ENCODE assay signal across 26 mouse cellular contexts in genomic region chr10:78201182-78201581, GRCm38 (mm10). TPM values are rescaled to one million over a fixed set of nuclear protein-coding genes. Genes with fewer than 3 reads are reported as not detected.
A peak's percentile ranks its signal among the peaks of the same experiment; 100 is the strongest.
DNase-seq lines count a peak whose midpoint lies in the region; ATAC-seq and TF ChIP-seq lines count a peak whose summit lies in the region.
"Had no signal": no experiment of that assay in that cellular context is flagged by ENCODE, and none has a peak within 500 bp of the region (broad histone marks: within the 10 kb centered on the region; RNA-seq: fewer than 3 reads in every experiment).

No protein-coding gene starts in this region.

- no peak for TF ChIP-seq EP300 in liver, embryonic 14.5 days (IDR thresholded peaks at IDR 0.05; ENCODE audit: low read depth)

- no peaks in the 10 kb centered on the region for H3K27me3 ChIP-seq in liver, embryonic 14.5 days (ENCODE audit: control insufficient read depth, insufficient read depth, low read length)
- H3K27me3 ChIP-seq in liver, embryonic 11.5 days (replicated peaks; ENCODE audit: control insufficient read depth, insufficient read depth, low read length) = no peaks in the 10 kb centered on the region
- no peaks in the 10 kb centered on the region for H3K27me3 ChIP-seq in heart, embryonic 12.5 days (replicated peaks)
- H3K27me3 ChIP-seq: embryonic facial prominence, embryonic 12.5 days; embryonic facial prominence, embryonic 15.5 days; forebrain, embryonic 13.5 days; hindbrain, embryonic 12.5 days; hindbrain, embryonic 15.5 days had no signal

- no peak overlapping the region for H3K4me3 ChIP-seq in liver, embryonic 14.5 days (ENCODE audit: insufficient read depth in 1 of 2, low read depth in 2 of 2, low read length in 2 of 2)
- no peak overlapping the region for H3K4me3 ChIP-seq in liver, embryonic 11.5 days (ENCODE audit: low read depth, low read length)
- no peak overlapping the region for H3K4me3 ChIP-seq in heart, embryonic 12.5 days
- H3K4me3 ChIP-seq: embryonic facial prominence, embryonic 12.5 days; embryonic facial prominence, embryonic 15.5 days; erythroblast, embryonic 14.5 days; forebrain, embryonic 10.5 days; forebrain, embryonic 13.5 days; heart, adult 2 months; heart, embryonic 10.5 days; hindbrain, embryonic 12.5 days; hindbrain, embryonic 15.5 days had no signal

- H3K9ac ChIP-seq in liver, embryonic 14.5 days (replicated peaks) = no peak overlapping the region; the same call in 1 of the 2 replicates
- no peak overlapping the region for H3K9ac ChIP-seq in liver, embryonic 11.5 days (ENCODE audit: low read depth, low read length)
- no peak overlapping the region for H3K9ac ChIP-seq in heart, embryonic 12.5 days
- H3K9ac ChIP-seq: embryonic facial prominence, embryonic 12.5 days; embryonic facial prominence, embryonic 15.5 days; forebrain, embryonic 13.5 days; hindbrain, embryonic 12.5 days; hindbrain, embryonic 15.5 days had no signal

- peaks cover 77% of the 10 kb centered on the region for H3K36me3 ChIP-seq in liver, embryonic 14.5 days (replicated peaks; ENCODE audit: control insufficient read depth, insufficient read depth, low read depth)
- H3K36me3 ChIP-seq in liver, embryonic 11.5 days (ENCODE audit: control insufficient read depth, insufficient read depth, low read length) = peaks cover 42% of the 10 kb centered on the region
- peaks cover 100% of the 10 kb centered on the region for H3K36me3 ChIP-seq in heart, embryonic 12.5 days

- TF ChIP-seq CTCF in liver, embryonic 14.5 days (IDR thresholded peaks at IDR 0.05; ENCODE audit: low read depth) = no peak

- peak overlapping the region; percentile 25; the same call in 1 of the 2 replicates for H3K27ac ChIP-seq in liver, embryonic 14.5 days
- H3K27ac ChIP-seq in liver, embryonic 11.5 days (ENCODE audit: low read depth, low read length) = no peak overlapping the region
- H3K27ac ChIP-seq in heart, embryonic 12.5 days (ENCODE audit: poor library complexity, severe bottlenecking) = no peak overlapping the region
- H3K27ac ChIP-seq: embryonic facial prominence, embryonic 12.5 days; embryonic facial prominence, embryonic 15.5 days; forebrain, embryonic 10.5 days; forebrain, embryonic 13.5 days; heart, adult 2 months; heart, embryonic 10.5 days; hindbrain, embryonic 12.5 days; hindbrain, embryonic 15.5 days had no signal

- DNase-seq in liver, embryonic 14.5 days (ENCODE audit: low read depth in 3 of 3, low spot score in 3 of 3) = peak in 1 of 3 experiments; percentile 24
- no peak for DNase-seq in liver, embryonic 11.5 days (ENCODE audit: low spot score)
- DNase-seq in right cerebral cortex, postnatal 4 days = no peak
- DNase-seq in thymus, postnatal 0 days (ENCODE audit: low spot score) = no peak
- DNase-seq: adrenal gland, adult 8-10 months; adrenal gland, postnatal 25 days; cerebellum, adult 18-20 months; cerebellum, adult 9-10 months; cerebellum, postnatal 14 days; gastrocnemius, postnatal 10 days; gastrocnemius, postnatal 36 days; heart, adult 2 months had no signal

- WGBS in liver, embryonic 14.5 days (ENCODE audit: insufficient replicate concordance) = 42% methylated on average over 4 of the region's 4 CpGs
- 68% methylated on average over 4 of the region's 4 CpGs for WGBS in liver, embryonic 11.5 days
- 66% methylated on average over 4 of the region's 4 CpGs for WGBS in heart, embryonic 12.5 days

- peaks cover 5 to 7% of the 10 kb centered on the region in 2 experiments for H3K4me1 ChIP-seq in liver, embryonic 14.5 days (replicated peaks; ENCODE audit: control insufficient read depth in 2 of 2, insufficient read depth in 2 of 2, low read length in 1 of 2)
- H3K4me1 ChIP-seq in liver, embryonic 11.5 days (replicated peaks; ENCODE audit: control insufficient read depth, insufficient read depth, low read length) = no peaks in the 10 kb centered on the region
- H3K4me1 ChIP-seq in heart, embryonic 12.5 days (replicated peaks) = no peaks in the 10 kb centered on the region
- H3K4me1 ChIP-seq: embryonic facial prominence, embryonic 12.5 days; embryonic facial prominence, embryonic 15.5 days; forebrain, embryonic 10.5 days; forebrain, embryonic 13.5 days; heart, embryonic 10.5 days; hindbrain, embryonic 12.5 days; hindbrain, embryonic 15.5 days had no signal

- no peaks in the 10 kb centered on the region for H3K9me3 ChIP-seq in liver, embryonic 14.5 days (ENCODE audit: control insufficient read depth, low read length)
- no peaks in the 10 kb centered on the region for H3K9me3 ChIP-seq in liver, embryonic 11.5 days (ENCODE audit: control insufficient read depth, low read length)
- H3K9me3 ChIP-seq in heart, embryonic 12.5 days (replicated peaks) = no peaks in the 10 kb centered on the region
- H3K9me3 ChIP-seq: embryonic facial prominence, embryonic 12.5 days; embryonic facial prominence, embryonic 15.5 days; forebrain, embryonic 10.5 days; forebrain, embryonic 13.5 days; heart, embryonic 10.5 days; hindbrain, embryonic 12.5 days; hindbrain, embryonic 15.5 days had no signal

- peak; percentile 67 for ATAC-seq in liver, embryonic 14.5 days (ENCODE audit: insufficient read depth)
- no peak; the same call in 1 of the 2 replicates for ATAC-seq in liver, embryonic 11.5 days (replicated peaks; ENCODE audit: low FRiP score)
- ATAC-seq in common myeloid progenitor, adult 5-6 weeks (replicated peaks; ENCODE audit: low read depth, poor library complexity, severe bottlenecking) = 0 out of 2 replicates have a peak, but pooled peaks have one; percentile 24
- ATAC-seq in erythroid progenitor cell, adult 5-6 weeks (replicated peaks; ENCODE audit: low FRiP score, poor library complexity, severe bottlenecking) = peak; percentile 78
- peak; percentile 49 for ATAC-seq in megakaryocyte progenitor cell, adult 5-6 weeks (replicated peaks; ENCODE audit: poor library complexity)
- no peak for ATAC-seq in heart, embryonic 12.5 days (ENCODE audit: insufficient number of reproducible peaks, low FRiP score)
- ATAC-seq: activated CD4-positive, CD25-positive, alpha-beta regulatory T cell, adult 4 months; forebrain, embryonic 13.5 days; forebrain, embryonic 16.5 days had no signal

- H3K4me2 ChIP-seq in liver, embryonic 14.5 days (ENCODE audit: low read depth) = no peak overlapping the region; the same call in 1 of the 2 replicates
- no peak overlapping the region for H3K4me2 ChIP-seq in liver, embryonic 11.5 days
- H3K4me2 ChIP-seq in heart, embryonic 12.5 days = no peak overlapping the region
- H3K4me2 ChIP-seq: embryonic facial prominence, embryonic 12.5 days; embryonic facial prominence, embryonic 15.5 days; forebrain, embryonic 13.5 days; hindbrain, embryonic 12.5 days; hindbrain, embryonic 15.5 days had no signal

RNA-seq across cellular contexts. Expression of gene Pwp2, which starts 16.2 kb away (rescaled TPM):
- 6.1 and 7.5 TPM in 2 replicates for polyA plus RNA-seq in liver, embryonic 14.5 days (2012; rRNA removed)
- 7.2 and 9.6 TPM in 2 replicates for polyA plus RNA-seq in liver, embryonic 14.5 days (2014; fragmentation: Nextera tagmentation; extraction: Ambion mirVana)
- polyA plus RNA-seq in liver, embryonic 11.5 days (2014; fragmentation: Nextera tagmentation; extraction: Ambion mirVana) = 30.8 and 35.0 TPM in 2 replicates
- 29.2 and 32.2 TPM in 2 replicates for total RNA-seq in common myeloid progenitor, adult 5-6 weeks (2017)
- 2.5 and 2.9 TPM in 2 replicates for total RNA-seq in erythroid progenitor cell, adult 5-6 weeks (2015; ENCODE audit: low replicate concordance)
- 7.8 and 10.1 TPM in 2 replicates for total RNA-seq in erythroid progenitor cell, adult 5-6 weeks (2017; ENCODE audit: low replicate concordance)
- total RNA-seq in megakaryocyte progenitor cell, adult 5-6 weeks (2015) = 5.6 and 7.2 TPM in 2 replicates
- 18.6 and 27.5 TPM in 2 replicates for total RNA-seq in megakaryocyte progenitor cell, adult 5-6 weeks (2017)
- 14.1 and 14.2 TPM in 2 replicates for polyA plus RNA-seq in heart, embryonic 12.5 days (2016; fragmentation: Nextera tagmentation; extraction: Ambion mirVana)
- polyA plus RNA-seq in thymus, postnatal 0 days (2015; fragmentation: Nextera tagmentation; extraction: Ambion mirVana) = 18.1 and 18.7 TPM in 2 replicates

RNA-seq across cellular contexts. Expression of gene D10Jhu81e, which starts 31.6 kb away (rescaled TPM):
- polyA plus RNA-seq in liver, embryonic 14.5 days (2012; rRNA removed) = 34.1 and 39.1 TPM in 2 replicates
- polyA plus RNA-seq in liver, embryonic 14.5 days (2014; fragmentation: Nextera tagmentation; extraction: Ambion mirVana) = 11.7 and 15.6 TPM in 2 replicates
- 22.9 and 24.3 TPM in 2 replicates for polyA plus RNA-seq in liver, embryonic 11.5 days (2014; fragmentation: Nextera tagmentation; extraction: Ambion mirVana)
- total RNA-seq in common myeloid progenitor, adult 5-6 weeks (2017) = 84.9 and 97.8 TPM in 2 replicates
- 14.4 and 36.9 TPM in 2 replicates for total RNA-seq in erythroid progenitor cell, adult 5-6 weeks (2015; ENCODE audit: low replicate concordance)
- total RNA-seq in erythroid progenitor cell, adult 5-6 weeks (2017; ENCODE audit: low replicate concordance) = 14.1 and 23.9 TPM in 2 replicates
- total RNA-seq in megakaryocyte progenitor cell, adult 5-6 weeks (2015) = 40.7 and 44.1 TPM in 2 replicates
- 90.6 and 90.9 TPM in 2 replicates for total RNA-seq in megakaryocyte progenitor cell, adult 5-6 weeks (2017)
- polyA plus RNA-seq in heart, embryonic 12.5 days (2016; fragmentation: Nextera tagmentation; extraction: Ambion mirVana) = 38.0 and 38.7 TPM in 2 replicates
- 28.9 and 31.2 TPM in 2 replicates for polyA plus RNA-seq in thymus, postnatal 0 days (2015; fragmentation: Nextera tagmentation; extraction: Ambion mirVana)

RNA-seq across cellular contexts. Expression of gene Trappc10, which starts 43.3 kb away (rescaled TPM):
- 19.8 and 20.1 TPM in 2 replicates for polyA plus RNA-seq in liver, embryonic 14.5 days (2012; rRNA removed)
- 15.8 and 20.5 TPM in 2 replicates for polyA plus RNA-seq in liver, embryonic 14.5 days (2014; fragmentation: Nextera tagmentation; extraction: Ambion mirVana)
- polyA plus RNA-seq in liver, embryonic 11.5 days (2014; fragmentation: Nextera tagmentation; extraction: Ambion mirVana) = 13.3 and 14.3 TPM in 2 replicates
- total RNA-seq in common myeloid progenitor, adult 5-6 weeks (2017) = 27.8 and 29.0 TPM in 2 replicates
- 127 and 132 TPM in 2 replicates for total RNA-seq in erythroid progenitor cell, adult 5-6 weeks (2015; ENCODE audit: low replicate concordance)
- total RNA-seq in erythroid progenitor cell, adult 5-6 weeks (2017; ENCODE audit: low replicate concordance) = 81.0 and 108 TPM in 2 replicates
- 39.0 and 44.2 TPM in 2 replicates for total RNA-seq in megakaryocyte progenitor cell, adult 5-6 weeks (2015)
- total RNA-seq in megakaryocyte progenitor cell, adult 5-6 weeks (2017) = 30.7 and 33.4 TPM in 2 replicates
- 14.5 and 16.1 TPM in 2 replicates for polyA plus RNA-seq in heart, embryonic 12.5 days (2016; fragmentation: Nextera tagmentation; extraction: Ambion mirVana)
- 20.0 and 26.3 TPM in 2 replicates for polyA plus RNA-seq in thymus, postnatal 0 days (2015; fragmentation: Nextera tagmentation; extraction: Ambion mirVana)

Comparison
In these comparisons a context has a peak if more than half of its experiments do, and no peak if none do; other contexts are left out.
1. ATAC-seq: peak in liver, embryonic 14.5 days (single experiment), common myeloid progenitor, adult 5-6 weeks (single experiment), erythroid progenitor cell, adult 5-6 weeks (single experiment) and megakaryocyte progenitor cell, adult 5-6 weeks (single experiment); none in liver, embryonic 11.5 days (single experiment) and heart, embryonic 12.5 days (single experiment).